Mouse (Mus musculus) left cerebral cortex, postnatal 10 days (tissue): ENCODE results near the gene Bola3. TPM values are rescaled to one million over a fixed set of nuclear protein-coding genes. Genes with fewer than 3 reads are reported as not detected.
"Not testable (repeated sequence)": the region's sequence is repeated elsewhere in the genome, so short reads cannot be mapped to it uniquely, and the experiment has no call there.

ENCODE experiments used
- DNase-seq, 2 experiments: peaks; one replicate each; pipeline ENCODE4 v3.0.0; 2021 to 2022; ENCODE audit warnings: low spot score in 2 of 2, mixed read lengths in 1 of 2; ENCODE audit errors: extremely low spot score in 1 of 2
- intact Hi-C: fragments of 180-260 bp; cut with DNase I; formaldehyde crosslinking; loops from one replicate; pipeline ENCODE4 v1.15.1; 2025
- total RNA-seq, 2 experiments: library from RNA; stranded (reverse); gene quantifications; 2 replicates each; pipeline ENCODE4 v1.2.3; 2021

Gene Bola3
- total RNA-seq, 2 experiments from 2014 or later: 33.7 to 36.7 TPM

DNA sequence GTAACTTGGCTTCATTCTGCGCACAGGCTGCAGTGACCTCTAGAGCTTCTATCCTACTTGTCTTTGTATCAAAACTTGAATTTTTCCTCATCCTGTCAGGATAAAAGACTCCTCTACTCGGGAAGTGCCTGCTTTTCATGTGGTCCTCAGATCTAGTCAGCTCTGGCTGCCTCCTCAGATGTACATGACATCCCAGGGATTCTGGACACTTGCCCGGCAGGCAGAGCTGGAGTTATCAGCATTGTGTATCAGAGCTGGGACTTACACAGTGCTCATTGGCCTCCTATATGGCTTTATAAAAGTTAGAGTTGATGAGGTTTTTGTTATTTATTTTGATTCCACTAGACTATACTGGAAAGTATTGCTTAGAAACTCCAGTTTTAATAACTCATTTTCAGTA lies 7.6 kb upstream of the Bola3 start:
- intact Hi-C loops: no loop called here
- DNase-seq: no peak

DNA sequence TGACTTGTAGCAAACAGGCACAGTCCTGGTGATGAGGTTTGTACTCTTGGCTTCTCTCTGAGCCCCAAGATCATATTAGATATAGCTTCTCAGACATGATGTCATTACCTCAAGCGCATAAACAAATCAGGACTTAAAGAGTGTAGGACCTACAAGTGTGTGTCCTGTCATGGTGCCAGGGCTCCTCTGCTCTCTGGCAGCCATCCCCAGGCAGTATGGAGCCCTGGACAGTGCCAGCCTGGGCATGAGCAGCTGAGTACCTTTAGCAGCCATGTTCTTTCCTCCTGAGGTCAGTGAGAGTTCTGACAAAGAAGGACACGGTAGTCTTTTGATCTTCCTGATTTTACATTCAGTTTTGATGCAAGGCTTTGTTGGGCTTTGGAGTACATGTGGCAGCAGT lies 6.0 kb upstream of the Bola3 start:
- no peak for DNase-seq
- intact Hi-C loops: no loop called here

DNA sequence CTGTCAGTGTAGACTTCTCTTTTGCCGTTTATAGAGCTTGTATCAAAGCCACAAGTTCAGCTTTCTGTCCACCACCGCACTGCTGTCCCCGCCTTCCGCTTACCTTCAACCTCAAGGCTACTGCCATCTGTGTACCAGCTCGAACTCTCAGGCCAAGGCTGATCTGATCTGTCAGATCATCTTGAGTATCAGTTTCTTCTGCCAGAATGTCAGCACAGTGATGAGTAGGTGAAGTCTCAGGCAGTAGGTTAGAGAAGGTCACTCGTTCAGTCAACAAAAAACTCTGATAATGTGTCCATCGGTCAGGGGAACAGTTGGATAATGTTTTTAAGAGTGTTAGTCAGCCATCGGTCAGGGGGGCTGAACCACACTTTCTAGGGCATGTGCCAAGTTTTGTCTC lies 3.7 kb upstream of the Bola3 start:
- DNase-seq, intact Hi-C loops: not testable (repeated sequence)

DNA sequence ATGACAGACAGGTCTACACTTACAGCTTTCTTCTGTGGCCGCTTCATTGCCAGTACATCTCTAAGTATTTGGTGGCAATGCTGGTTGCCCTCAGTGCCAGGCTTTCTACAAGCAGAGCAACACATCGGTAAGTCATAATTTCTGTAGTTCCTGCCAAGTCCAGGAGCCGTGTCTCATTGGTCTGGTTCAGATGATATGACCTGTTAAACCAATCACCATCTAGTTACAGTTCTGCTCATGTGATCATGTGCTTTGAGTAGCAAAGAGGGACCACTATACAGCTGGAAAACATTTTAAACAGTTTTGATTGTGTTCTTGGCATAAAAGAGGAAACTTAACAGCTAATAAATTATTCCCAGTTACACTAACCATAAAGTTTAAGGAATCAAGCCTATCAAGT lies 1.0 kb upstream of the Bola3 start:
- DNase-seq: no peak
- intact Hi-C loops: no loop called here

DNA sequence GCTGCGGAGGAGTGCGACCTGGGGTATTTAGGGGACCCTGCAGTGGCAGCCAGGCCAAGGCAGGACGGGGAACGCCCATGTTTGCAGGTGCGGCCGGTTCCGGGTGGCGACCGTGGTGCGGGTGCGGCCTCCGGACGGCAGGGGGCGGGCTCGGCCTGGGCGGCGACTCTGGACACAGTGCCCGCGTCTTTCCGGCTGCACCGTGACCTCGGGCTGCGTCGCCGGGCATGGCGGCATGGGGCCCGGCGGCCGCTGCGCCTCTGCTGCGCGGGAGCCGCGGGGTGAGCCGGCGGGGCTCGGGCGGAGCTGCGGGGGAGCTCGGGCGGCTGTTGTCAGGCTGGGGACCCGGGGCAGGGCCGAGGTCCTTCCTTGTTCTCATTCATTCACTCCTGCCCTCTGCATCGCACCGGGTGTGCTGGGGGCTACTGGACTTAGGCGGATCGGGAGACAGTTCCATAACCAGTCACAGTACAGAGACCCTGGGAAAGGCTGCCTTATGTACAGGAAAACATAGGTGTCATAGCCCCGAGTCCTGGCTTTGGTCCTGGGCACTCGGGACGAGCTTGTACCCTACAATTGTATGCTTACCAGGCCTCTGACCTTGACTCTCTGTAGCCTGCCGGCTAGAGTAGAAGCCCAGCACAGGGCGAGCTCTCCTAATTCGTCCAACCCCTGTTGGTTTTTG lies 469 bp downstream of the Bola3 start:
- intact Hi-C loops: no loop called here

DNA sequence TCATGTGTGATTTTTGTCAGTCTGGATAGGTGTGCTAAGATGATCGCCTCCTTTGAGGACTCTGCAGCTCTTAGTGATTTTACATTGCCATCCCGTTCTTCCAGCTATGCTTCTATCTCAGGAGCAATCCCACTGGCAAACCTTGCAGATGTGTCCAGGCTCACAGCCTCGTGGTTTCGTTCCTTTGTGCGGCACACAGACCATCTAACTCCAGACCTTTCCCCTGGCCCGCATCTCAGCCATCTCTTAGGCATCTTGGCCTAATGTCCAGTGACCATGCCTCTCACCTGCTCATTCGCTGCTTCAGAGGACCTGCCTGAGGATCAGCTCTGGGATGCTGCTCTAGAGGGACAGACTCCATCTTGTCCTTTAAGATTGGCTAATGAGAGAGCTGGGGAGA lies 1.2 kb downstream of the Bola3 start:
- intact Hi-C loops: no loop called here
- no peak for DNase-seq

More for the DNA sequence above, 469 bp downstream of the Bola3 start:
- peak; percentile 76 to 93 for DNase-seq

DNA sequence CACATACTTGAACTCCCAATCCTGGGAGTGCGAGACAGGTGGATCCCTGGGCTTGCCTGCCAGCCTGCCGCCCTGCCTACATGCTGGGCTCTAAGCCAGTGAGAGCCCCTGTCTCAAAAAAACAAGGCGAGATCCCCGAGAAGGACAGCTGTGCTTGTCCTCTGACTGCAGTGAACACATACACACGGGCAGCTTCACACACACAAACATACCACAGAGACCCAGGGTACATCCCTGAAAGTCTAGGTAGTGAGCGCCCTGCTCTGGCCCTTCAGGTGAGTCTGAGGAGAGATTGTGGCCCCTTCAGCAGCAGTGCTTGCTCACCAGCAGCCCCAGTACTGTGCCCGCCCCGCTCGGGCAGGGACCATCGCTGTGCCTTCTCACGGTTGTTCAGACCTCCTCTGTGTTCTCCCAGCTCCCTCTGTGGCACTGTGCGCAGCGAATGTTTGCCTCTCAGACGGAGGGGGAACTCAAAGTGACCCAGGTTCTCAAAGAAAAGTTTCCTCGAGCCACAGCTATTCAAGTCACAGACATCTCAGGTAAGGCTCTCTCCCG lies 2.0 kb downstream of the Bola3 start:
- intact Hi-C loops: no loop called here
- no peak for DNase-seq

DNA sequence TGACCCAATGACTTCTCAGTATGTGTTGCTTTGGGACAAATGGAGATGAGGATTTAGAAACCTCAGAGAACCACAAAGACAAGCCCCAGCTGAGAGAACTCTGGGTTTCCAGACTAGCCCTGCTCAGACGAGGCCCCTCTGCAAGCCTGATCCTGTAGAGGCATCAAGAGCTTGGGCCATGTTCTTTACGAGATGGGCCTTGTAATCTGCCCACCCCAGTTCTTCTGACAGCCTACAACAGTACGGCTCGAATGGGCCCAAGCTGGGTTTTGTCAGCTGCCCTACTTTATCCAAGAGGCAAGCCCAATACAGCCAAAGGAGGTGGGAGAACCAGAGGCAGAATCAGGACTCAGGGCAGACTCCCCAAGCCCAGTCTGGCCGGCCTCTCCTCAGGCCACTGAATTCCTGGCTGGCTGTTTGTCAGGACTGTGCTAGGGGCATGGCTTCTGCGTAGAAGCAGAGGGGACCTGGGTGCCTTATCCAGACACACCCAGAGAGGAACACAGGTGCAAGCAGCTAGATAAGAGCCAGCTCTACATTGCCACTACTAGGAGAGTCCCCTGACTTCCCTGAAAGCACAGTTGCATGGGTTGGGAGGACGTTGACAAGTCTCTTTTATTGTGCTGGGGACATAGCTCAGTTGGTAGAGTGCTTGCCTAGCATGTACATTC lies 2.7 kb downstream of the Bola3 start:
- intact Hi-C loops: no loop called here

DNA sequence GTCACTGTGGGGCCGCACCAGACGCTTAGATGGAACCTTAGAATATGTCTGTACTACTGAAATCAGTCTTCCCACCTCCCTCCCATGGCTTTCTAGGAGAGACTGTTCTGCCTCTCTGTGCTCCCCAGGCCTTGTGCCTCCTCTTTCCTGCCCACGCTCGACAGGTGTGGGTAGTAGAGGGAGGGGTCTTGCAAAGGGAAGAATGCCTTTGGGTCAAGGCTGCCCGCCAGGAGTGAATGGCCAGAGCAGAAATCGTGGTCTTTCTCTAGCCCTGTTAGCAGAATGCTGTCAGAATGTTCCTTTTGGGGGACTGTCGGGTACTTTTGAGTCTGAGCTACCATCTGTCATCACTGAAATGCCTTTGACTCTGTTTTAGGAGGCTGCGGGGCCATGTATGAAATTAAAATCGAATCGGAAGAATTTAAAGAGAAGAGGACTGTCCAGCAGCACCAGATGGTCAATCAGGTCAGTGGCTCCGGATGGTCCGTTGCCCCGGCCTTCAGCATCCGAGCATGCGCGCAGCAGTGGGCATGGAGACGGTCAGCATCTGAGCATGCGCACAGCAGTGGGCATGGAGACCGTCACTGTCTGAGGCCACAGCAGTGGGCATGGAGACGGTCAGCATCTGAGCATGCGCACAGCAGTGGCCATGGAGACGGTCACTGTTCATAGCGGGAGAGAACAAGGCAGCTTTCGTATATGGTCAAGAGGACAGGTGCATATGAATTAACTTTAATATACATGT lies 3.9 kb downstream of the Bola3 start:
- intact Hi-C loops: no loop called here
- DNase-seq: peak in 1 of 2 experiments; percentile 59

More for the DNA sequence above, 2.7 kb downstream of the Bola3 start:
- no peak for DNase-seq

DNA sequence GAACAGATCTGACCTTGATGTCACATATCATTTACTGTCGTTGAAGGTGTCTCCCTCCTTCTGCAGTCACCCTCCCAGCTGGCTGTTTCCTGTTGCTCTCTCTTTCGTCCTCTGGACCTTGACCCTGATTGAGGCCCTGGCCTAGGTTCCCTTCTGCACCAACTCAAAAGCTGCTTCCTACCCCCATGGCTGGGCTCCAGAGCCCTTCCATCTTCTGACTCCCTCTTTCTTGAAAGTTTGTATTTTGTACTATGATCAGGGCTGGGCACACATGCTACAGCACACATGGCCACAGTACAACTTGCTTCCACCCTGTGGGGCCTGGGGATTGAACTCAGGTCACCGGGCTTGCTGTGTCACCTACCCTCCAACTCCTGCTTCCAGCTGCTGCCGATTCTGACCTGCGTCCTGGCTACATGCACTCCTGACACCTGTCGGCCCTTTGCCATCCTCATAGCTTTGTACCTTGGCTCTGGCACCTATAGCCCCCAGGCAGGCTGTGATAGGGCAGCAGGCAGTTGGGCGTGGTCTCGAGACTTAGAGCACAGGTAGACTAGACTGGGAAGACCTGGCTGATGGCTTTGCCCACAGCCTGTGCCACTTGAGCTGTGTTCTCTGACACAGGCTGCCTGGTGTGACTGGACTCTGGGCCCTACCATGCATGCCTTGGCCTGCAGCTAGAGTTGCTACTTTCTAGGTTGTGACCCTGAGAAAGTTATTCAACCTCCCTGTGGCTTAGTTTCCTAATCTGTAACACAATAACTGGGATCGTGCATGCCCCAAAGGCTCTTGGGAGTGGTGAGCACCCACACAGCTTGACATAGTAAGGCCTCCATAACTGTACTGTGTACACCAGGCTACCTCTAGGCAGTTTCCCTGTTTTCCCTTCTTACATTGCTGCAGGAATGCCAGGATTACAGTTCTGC lies 6.2 kb downstream of the Bola3 start:
- no peak for DNase-seq
- intact Hi-C loops: loop anchor here (5.0 kb wide), 2 partner anchors 157 to 212 kb away; no protein-coding TSS in a partner anchor

DNA sequence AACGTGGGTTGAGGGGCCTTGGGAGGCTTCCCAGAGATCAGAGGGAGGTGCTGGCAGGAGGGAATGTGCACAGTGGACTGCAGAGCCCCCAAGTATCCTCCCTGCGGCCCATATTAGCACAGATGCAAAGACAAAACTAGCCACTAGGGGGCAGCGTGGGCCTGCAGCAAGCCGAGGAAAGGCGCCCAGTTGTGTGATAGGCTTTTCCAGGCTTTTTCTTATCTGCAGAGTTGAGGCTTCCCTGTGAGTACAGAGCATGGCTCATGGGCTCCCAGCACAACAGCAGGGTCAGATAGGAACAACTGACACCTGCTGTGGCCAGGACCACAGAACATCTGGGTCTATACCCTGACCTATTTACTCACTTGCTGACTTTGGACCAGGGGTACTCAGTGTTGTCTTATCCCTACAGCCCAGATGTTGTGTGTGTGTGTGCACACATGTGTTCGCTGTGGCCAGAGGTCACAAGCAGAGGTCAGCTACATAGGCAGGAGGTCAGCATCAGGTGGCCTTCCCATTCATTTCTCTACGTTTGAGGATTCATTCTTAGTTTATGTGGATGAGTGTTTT lies 7.7 kb downstream of the Bola3 start:
- peak; percentile 70 to 84 for DNase-seq
- intact Hi-C loops: loop anchor here (5.0 kb wide), 2 partner anchors 156 to 211 kb away; no protein-coding TSS in a partner anchor

DNA sequence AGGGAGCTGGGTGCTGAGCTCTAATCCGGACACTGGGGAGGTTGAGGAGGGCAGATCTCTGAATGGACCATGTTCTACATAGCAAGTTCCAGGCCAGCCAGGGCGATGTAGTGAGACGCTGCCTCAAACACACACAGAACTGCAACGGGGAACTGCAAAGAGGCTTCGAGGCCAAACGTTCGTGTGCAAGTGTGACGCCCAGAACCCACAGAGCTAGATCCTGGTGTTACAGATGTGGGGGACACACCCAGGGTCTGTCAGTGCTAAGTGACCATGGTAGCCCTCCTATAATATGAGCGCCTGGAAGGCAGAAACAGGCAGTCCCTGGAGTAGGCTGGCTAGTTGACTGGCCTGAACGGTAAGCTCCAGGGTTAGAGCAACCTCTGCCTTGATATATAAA lies 8.5 kb downstream of the Bola3 start:
- intact Hi-C loops: loop anchor here (5.0 kb wide), 2 partner anchors 155 to 210 kb away; no protein-coding TSS in a partner anchor
- no peak for DNase-seq

DNA sequence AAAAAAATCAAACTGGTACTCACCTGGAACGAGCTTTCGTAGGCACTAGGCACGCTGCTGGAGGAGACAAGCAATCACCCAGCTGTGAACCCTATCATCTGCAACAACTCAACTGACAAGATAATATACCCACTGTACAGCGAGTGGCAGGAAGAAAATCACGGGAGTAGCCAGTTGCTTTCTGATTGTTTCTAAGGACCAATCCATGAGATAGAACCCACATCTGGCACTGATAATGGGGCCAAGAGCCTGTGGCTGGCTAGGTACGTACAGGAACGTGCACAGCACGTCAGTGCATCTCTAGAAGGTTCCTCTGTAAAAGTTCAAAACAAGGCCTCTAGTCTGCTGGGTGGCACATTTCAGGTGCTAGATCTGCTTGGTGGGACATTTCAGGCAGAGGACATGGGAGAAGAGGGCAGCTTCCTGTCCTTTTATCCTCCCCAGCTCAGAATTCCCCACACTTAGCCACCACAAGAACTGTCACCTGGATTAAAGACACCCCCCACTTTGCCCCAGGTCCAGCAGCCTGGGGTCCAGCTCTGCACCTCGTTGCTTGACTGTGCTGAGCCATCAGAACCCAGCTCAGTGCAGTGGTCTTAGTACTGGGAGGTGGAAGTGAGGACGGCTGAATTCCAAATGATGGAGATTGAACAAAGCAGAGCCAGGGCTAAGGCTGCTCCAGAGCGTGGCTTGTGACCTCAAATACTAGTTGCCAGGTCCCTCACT lies 12.7 kb downstream of the Bola3 start:
- intact Hi-C loops: loop anchor here (10.0 kb wide), 1 partner anchor 313 kb away; the partner anchor contains the start of gene Cd207
- no peak for DNase-seq

DNA sequence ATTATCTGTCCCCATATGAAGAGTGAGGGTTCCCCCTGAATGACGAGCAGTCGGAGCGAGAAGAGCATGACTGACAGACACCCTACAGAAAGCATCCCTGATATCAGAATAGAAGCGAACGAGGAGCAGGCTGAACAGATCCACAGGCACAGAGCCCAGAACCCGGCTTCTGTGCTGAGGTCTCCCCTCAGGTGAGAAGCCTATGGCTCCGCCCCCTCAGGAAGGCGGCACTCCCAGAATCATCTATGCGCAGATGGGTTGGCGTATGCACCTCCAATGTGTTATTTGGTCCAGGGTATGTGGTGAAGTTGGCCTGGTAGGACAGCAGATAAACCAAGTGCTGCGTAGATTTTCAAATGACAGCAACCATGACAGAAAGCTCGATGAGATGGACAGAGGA lies 14.1 kb downstream of the Bola3 start:
- intact Hi-C loops: loop anchor here (10.0 kb wide), 1 partner anchor 312 kb away; the partner anchor contains the start of gene Cd207
- DNase-seq: no peak

DNA sequence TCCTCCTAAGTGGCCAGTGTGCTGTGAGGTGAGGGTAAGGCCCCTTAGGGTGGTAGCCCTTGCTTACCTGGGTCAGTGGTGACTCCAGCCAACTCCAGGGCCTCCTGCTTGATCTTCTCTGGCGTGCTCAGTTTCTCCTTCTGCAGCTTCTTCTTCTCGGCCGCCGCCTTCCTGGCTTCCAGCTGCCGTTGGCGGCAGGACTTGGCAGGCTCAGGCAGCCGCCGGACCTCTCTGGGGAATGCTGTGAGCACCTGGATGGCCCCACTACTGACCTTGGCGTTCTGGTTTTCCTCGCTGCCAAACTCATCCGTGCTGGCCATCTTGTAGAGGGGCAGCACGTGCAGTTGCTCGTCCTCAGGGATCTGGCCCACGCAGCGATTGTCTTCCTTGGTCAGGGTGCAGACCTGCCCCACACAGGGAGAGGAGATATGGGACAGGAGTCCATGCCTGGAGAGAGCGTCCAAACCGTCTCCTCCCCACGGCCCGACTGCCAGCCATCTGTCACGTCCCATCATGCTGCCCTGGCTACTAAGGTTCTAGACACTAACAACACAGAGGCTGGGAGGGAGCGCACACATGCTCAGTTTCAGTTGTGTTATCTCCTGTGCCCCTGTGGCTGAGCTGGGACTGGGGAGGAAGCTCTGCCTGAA lies 21.5 kb downstream of the Bola3 start:
- intact Hi-C loops: no loop called here
- DNase-seq: no peak

DNA sequence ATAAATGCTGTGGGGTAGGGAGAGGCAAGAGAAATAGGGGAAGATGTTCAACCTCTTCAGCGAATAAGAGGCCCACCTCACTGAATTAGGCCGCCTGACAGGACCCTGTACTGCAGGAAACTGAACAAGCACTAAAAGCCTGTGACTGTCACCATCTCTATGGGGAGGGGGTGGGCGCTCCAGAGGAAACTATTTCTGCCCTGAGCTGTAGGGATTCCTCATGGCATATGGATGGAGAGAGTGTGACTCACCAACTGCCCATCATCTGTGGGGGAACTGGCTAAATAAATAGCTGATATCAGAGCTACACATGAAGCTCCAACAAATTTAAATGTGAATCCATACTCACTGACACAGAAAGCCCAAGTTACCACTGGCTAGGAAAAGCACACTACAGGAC lies 22.4 kb downstream of the Bola3 start:
- no peak for DNase-seq
- intact Hi-C loops: no loop called here

DNA sequence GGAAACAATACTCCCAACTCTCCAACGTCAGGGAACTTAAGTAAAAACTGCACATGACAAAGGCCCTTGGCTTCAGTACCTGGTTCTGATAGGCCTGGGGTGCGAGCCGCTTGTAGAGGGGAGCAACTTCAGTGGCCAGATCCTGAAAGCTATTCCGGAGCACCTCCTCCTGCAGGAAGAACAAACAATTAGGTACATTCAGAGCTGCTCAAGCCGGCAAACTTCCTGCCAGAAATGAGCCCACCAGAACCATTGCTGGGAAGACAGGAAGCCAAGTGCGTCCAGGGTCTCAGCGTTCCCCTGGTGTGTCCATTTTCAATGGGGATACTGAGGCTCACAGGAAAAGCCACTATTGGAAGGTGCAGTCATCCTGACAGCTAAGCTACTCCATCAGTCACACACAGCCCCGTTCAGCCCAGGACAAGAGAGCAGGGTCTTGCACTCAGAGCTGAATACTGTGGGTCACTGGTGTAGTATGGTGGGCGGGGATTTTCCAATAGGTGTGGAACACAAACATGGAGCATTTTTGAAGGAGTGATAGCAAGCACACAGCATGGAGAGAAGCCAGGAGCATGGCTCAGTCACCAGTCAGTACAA lies 24.9 kb downstream of the Bola3 start:
- intact Hi-C loops: no loop called here
- DNase-seq: no peak
